Mouse (Mus musculus): ENCODE data around the gene Mapk6.

GRCm38 (mm10) chr9:75366191-75366590 is 43.6 kb downstream of the Mapk6 start:
- no peak for TF ChIP-seq GATA1 (IDR thresholded peaks at IDR 0.05; ENCODE audit: borderline replicate concordance, low read length)
- TF ChIP-seq FLI1 (IDR thresholded peaks at IDR 0.05; ENCODE audit: low read length): no peak

All from megakaryocyte, embryonic 14.5 days (primary cell).